Mouse (Mus musculus) cerebellum, postnatal 4 days (tissue): ENCODE results near the gene Slc25a26.
"Not testable (repeated sequence)": the region's sequence is repeated elsewhere in the genome, so short reads cannot be mapped to it uniquely, and the experiment has no call there.

Experiments used
- DNase-seq, 2 experiments: peaks; one replicate each; pipeline ENCODE4 v3.0.0; 2022; ENCODE audit warnings: low spot score in 2 of 2, mixed read lengths in 1 of 2

The Slc25a26 gene

DNA sequence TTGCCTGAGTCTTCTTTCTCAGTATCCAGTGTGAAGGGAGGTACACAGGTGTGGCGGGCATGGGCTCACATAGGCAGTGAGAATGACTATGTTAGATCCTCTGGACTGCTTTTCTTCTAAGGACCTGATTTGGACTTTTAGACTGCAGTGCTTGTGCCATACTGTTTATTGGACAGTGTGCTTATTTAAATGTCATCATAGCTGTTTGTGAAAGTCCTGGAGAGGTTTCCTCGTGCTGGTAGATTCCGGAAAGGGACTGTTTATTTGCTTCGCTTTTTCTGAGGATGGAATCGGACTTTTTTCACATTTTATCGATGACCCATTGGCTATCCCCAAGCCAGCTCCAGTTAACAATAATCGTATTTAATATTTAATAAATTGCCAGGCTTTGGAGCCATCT, 50.7 kb downstream of the Slc25a26 start:
- no peak for DNase-seq

DNA sequence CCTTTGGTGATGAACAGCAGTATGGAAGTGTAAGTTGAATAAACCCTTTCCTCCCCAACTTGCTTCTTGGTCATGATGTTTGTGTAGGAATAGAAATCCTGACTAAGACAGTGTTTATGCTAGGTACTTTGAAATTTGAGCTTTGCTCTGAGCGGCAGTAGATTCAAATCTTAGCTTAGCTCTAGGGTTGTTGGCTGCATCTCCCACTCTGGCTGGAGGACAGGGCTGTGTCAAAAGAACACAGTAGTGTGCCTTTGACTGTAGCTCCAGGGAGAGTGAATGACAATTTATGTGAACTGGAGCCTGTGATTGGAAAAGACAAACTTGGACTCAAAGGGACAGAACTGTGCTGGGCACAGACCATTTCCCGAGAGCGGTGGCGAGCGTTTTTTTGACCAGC, 53.0 kb downstream of the Slc25a26 start:
- DNase-seq, result no peak

DNA sequence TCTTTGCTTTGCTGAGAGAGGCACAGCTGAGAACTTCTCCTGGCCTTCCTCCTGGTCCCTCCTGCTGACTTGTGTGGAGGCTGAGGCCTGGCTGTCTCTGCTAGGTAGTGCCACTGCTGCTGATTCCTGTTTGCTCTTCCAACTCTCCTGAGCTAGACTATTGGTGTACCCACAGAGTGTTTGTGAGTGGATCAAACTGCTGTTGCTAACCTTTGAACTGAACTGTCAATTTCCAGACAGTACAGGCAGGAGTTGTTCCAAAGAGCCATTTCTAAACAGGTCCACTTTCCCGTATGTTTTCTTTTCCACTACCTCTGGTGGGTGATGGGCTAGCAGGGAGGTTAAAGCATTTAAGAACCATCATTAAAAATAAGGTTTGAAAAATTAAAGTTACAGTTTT, 58.5 kb downstream of the Slc25a26 start:
- DNase-seq, result not testable (repeated sequence)

DNA sequence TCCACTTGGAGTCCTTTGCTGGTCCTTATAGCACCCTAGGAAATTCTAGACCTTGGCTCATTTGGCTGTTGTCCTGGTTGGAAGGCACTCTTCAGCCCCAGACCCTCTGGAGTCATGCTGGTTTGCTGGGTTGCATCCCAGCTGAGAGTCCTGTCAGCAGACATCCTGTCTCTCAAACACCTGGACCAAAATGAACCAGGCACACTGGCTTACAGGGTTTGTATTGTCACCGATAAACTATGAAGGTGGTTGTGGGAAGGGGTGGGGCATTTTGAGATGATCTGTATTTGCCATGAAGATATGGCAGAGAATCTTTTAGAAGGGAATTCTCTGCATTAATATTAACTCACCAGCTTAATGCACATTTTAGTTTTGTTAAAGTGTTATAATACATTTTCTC, 60.8 kb downstream of the Slc25a26 start:
- DNase-seq, result no peak

DNA sequence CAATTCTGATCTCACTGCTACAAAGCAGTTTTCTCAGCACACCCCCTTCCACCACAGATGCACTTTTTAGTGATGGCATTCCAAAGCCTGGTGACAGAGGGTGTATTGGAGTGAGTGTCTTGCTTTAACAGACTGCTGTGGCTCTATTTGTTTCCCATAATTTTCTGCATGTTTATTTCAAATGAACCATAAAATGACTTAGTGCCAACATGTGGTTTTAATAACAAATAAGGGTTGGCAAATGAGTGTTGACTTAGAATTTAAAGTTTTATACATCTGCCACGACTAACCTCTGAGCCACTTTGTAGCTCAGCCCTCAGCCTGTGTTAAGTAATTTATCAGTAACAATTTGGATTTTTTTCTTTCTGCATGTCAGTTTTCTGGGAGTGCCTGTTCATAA, 61.2 kb downstream of the Slc25a26 start:
- no peak for DNase-seq

DNA sequence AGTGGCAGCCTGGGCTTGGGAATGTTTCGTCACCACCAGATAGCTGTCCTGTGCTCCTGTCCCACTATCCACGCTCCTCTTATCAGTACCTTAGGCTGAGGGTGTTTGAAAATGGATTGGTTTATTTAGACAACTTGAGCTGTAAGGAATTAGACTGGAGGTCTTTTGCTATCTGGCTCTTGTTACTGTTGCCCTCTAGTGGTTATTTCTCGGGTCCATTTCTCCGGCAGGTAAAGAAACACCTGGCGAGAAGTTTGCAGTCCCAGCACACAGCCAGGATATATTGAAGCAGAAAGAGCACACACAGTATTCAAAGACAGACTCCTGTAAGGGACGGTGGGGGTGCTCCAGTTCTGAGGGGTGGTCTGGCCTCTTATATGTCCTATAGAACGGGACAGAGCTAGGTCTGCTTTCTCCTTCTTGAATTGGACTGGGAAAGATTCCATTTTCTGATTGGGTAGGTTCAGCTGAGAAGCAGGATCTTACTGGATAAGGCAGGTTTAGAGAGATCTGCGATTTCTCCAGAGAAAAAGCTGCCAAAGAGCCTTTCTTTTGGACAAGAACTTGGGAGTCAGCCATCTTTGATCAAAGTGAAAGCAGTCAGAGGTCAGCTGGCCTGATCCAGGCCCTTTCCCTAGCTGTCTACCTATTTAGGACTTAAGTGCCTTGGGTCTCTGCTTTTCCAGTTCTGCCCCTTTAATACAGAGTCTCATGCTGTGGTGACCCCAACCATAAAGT, 63.2 kb downstream of the Slc25a26 start:
- no peak for DNase-seq

DNA sequence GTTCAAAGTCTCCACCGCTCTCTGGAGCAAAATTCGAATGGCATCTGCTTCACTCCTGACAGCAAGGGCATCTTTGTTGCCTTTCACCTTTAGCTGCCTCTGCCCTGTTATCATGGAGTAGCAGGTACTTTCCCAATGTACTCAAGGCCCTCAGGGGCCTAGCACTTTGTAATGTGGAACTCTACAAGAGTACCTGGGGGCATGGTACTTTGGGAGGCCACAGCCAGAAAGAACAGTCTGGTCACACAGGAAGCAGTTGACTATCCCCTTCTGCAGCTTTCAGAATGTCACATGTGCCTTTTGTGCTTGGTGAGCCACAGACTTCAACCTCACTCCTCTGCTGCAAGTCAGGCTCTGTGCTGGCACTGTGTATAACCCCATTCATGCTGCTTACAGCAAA, 65.6 kb downstream of the Slc25a26 start:
- no peak for DNase-seq

DNA sequence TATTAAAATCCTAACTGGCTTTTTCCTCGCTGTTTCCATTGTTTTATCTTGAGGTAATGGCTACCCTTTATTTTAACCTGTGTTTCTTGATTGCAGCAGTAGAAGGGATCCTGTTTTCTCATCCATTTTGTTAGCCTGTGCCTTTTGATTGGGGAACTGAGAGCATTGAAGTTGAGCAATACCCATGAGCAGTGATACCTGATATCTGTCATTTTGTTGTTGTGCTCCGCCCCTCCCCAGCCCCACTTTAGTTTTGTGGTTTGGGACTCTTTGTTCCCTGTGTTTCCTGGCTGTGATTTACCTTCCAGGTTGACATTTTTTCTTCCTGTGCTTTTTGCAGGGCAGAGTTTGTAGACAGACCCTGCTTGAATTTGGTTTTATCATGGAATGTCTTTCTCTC, 67.9 kb downstream of the Slc25a26 start:
- no peak for DNase-seq

DNA sequence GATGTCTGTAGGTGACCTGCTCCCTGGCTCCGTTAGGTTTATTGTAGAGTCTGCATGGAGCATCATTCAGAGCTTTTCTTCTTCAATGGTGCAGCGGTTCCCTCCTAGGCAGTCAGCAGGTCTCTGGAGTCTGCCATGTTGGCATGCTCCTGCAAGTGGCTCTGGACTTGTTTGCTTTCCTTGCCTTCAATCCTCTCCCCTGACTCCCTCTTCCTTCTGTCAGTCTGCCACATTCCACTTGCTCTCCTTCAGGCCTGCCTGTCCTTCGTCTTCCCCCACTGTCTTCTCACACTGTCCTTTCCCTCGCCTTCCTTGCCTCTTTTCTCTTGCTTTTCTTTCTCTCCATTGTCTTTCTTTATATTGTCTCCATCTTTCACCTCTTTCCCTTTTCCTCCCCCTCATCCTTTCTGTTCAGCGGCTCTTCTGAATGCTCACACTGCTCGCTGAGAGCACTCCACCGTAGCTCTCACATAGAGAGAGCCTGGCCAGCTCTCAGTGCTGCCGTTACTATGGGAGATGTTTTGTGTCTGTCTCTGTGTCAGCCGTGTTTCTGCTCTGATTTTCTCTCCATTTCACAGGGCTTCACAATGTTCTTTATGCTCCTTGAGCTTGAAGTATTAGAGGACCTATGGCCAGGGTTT, 75.5 kb downstream of the Slc25a26 start:
- no peak for DNase-seq

DNA sequence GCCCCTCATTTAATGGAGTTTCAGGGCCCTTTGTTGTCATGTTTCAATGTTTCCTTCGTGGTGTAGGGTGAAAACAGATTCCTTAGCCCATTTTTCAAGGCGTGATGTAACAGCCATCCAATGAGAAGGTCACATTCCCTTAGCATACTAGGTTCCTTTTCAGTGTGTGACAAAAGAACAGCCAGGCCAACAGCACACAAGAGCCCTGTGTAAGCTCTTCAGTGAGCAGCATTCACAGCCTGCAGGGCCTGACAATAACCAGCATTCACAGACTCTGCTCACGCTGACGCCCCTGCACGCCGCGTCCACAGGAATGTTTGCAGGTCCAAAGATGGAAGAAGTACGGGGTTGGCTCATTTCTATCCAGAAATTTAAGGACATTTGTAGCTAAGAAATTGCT, 77.9 kb downstream of the Slc25a26 start:
- no peak for DNase-seq

DNA sequence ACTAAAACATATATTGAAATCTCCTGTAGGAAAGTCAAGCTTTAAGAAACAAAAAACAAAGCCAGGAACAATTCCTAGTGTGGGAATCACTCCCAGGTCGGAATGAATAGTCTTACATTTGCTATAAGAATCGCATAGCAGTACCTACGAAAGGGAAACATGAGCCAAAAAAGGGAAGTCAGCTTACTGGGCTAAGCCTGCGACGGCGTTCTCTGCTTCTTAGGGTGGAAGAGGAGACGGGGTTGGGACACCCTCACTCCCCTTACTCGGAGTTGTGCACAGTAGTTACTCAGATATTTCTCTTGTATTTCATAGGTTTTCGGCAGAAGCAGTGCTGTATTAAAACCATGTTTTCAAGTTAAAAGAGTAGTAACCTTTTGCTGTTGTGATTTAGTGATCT, 81.9 kb downstream of the Slc25a26 start:
- DNase-seq, result no peak

DNA sequence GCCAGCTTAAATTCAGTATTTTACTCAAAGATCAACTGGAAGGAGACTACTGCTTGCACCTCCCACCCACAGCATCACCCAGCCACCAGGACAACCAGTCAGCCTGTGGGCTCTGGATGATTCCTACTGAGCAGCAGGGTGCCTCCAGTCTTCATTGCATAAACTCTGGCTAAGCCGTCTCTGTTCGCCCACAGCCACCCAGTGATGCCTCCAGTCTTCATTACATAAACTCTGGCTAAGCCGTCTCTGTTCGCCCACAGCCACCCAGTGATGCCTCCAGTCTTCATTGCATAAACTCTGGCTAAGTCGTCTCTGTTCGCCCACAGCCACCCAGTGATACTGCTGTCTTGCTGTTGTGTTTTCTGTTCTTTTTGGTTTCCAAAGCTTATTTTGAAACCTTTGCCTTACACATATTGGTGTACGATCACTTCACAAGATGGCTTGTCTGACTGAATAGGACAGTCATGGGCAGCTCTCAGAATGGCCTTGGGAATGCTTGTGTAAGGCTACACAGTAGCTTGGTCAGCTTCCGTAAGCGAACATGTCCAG, 84.1 kb downstream of the Slc25a26 start:
- no peak for DNase-seq

DNA sequence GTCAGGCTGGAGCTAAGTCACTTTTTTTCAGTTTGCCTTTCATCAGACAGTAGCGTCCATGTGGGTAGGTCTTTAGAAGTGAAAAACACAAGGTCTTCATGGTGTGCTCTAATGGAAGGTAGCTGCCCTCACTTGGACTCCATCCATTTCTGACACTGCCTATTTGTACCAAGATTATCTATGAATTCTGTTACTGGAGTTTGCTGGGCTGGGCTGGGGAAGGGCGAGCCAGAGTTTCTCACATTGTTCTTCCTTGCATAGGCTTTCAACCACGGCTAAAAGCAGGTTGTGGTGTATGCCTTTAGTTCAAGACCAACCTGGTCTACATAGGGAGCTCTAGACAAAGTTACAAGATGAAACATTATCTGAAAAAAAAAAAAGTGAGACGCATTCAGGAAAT, 84.8 kb downstream of the Slc25a26 start:
- DNase-seq, result no peak

DNA sequence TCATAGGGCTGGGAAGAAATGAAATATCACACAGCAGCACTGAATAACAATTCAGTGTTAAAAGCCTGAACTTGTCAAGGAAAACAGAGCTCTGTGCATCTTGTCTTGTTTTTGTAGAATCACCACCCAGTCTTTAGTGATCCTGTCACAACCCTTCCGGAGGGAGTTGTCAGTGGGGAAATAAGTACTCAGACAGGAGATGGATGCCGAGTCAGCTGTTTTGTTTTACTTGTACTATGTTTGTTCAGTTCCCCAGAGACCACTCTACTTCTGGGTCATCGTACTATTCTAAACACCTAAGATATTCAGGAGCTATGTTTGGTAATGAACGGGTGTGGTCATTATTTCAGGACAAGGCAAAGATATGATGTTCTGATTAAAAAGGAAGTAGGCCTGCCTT, 88.2 kb downstream of the Slc25a26 start:
- no peak for DNase-seq

DNA sequence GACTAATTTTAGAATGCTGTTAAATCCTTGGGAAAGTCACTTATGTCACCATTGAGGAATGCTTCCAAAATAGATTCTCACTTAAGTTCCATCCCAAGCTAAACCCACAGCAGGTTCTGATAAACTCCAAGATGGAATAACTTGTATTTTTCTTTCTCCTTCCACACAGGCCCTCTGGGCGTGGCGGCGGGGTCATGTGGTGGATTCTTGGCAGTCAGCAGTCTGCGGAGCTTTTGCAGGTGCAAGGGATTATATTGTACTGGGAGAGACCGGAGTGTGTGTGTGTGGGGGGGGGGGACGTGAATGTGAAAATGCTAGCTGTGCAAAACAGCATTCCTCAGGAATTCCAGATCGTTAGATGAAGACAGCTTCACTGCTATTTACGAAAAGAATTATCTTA, 92.1 kb downstream of the Slc25a26 start:
- DNase-seq, result no peak

DNA sequence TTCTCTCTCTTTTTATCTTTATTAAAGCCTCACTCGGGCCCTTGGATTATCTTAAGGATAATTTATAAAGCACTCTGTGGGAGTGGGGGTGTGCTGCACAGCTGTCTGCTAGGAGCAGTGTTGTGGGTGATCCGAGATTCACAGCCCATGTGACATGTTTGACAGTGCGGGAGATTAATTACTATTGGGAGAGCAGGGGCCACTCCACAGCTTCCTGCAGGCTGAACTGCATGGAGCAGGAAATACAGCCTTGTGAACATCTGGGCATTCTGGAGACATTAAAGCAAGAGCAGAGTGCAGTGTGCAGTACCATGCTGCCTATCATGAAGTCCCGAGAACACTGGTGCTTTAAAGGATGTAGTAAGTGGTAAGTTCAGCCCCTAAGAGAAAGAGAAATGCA, 92.6 kb downstream of the Slc25a26 start:
- DNase-seq, result no peak

DNA sequence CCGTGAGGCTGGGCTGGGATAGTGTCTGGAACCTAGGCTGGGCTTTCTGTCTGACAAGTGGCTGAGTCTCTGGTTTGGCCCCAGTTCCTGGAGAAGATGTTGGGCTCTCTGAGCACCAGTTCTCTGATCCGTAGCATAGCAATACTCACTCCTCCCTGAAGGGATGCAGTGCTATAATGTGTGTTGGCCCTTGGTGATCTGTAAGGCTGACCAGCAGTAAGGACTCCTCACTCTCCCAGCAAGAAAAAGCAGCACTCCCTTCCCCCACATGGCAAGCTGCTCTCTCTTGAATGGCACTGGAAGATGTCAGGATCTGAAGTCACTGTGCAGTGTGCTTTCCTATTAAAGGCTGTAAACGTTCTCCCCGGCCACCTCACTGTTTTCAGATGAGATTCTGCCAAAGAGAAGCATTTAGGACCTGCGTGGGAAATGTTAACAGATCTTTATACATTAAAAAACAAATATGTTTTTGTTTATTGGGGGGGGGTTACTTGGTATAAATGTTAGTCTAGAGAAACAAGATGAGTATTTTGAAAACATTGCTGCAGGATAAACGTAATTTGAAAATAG, 94.0 kb downstream of the Slc25a26 start:
- no peak for DNase-seq

DNA sequence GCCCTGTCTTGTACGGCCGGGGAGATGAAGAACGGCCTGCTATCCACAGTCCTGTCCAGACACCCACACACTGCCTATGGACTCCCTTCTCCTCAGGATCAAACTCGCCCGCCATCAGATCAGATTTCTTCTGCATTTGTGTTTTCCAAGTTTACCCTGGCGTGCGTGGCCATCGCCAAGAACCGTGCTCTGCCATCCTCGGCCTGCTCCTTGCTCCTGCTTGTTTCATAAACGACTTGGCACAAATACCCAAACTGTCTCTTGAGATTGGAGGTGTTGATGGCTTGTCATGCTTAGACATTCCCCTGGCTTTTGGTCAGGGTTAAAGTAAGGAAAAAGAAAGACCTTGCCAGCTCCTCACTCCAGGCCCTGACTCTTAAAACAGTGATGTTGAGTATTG, 94.6 kb downstream of the Slc25a26 start:
- peak in 1 of 2 experiments; percentile 14 for DNase-seq

DNA sequence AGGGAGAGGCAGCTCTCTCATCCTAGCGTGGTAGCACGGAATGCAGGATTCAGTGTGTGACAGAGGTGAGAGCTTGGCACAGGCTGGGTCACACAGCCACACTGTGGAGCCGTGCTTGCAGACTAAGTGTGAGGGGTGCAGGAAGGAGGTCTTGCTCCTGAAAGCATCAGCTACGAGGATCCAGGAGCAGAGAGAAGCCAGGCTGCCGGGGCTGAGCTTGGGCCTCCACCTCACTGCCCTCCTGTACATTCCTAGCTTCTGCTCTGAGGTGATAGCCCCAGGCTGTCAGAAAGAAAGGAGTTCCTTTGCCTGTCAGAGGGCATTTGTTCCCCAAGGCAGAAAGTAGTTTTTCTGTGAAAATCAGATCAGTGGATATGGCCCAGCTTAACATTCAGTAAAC, 95.1 kb downstream of the Slc25a26 start:
- DNase-seq, result peak in 1 of 2 experiments; percentile 11

DNA sequence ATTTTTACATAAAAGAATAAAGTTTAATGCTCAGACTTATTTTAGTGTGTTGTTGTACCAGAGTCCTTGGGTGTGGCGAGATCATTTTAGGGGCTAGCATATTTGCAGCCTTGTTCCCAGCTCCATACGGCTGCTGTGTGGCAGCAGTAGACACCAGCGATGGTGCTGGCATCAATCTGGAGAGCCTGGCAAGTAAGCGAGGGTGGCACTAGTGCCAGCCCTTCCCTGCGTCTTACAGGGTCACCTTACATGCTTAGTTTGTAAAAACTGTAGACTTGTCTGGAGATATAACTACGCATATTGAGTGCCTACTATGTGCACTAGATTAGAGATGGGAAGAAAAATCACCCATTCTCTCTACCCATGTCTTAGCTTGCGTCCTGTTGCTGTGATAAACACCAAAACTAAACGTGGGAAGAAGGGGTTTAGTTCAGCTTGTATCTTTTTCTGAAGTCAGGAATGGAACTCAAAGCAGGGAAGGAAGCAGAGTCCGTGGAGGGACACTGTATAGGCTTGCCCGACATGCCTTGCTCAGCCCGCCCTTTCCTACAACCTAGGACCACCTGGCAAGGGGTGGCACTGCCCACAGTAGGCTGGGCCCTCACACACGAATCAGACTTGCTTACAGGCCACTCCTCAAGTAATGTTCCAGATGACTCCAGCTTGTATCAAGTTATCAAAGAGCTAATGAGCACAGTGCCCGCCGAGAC, 96.1 kb downstream of the Slc25a26 start:
- peak in 1 of 2 experiments; percentile 13 for DNase-seq

DNA sequence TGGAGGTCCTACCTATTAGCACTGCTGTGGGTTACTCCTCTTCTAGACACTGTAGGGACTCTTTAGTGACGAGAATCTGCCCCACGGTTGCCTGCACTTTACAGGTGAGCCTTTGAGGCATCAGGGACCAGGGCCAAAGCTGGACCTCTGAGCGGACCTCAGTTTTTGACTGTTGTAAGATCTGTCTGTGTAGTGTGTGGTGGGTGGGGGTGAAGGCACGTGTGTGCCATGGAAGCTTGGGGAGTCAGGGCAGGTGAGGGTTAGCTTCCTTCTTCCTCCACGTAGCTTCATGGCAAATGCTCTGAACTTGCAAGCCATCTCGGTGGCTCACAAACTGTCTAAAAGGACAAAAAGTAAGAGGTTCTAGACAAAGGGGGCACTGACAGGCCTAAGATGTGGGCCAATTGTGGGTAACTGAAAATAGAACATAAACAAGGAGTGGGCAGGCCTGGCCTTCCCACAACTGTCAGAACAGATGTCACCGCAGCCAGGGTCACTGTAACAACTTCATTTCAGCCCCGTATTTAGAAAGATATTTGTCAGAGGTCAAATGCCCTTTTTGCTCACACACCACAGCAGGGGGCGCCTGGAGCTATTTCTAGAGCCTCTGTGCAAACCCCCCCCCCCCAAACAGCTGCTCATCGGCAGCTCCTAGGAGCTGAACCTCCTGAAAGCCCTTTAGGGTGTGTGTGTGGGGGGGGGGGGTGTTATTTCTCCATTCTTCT, 96.8 kb downstream of the Slc25a26 start:
- DNase-seq, result peak in 1 of 2 experiments; percentile 12

DNA sequence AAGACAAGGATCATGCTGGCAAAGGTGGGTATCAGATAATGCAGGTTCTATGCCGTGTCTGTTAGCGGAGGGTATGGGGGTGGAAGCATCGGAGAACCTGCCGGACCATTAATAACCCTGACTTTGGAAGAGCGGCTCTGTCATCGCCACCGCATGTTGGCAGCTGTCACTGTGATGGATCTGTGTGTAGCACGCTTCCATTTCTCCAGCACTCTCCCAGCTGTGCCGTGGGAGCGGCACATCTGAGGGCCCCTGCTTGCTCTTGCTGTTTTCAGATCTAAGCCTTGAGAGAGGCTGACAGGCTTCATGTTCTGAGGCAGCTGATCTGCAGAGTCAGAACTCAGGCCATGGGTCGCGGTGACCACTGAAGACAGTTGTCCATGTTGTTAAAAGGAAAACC, 98.3 kb downstream of the Slc25a26 start:
- no peak for DNase-seq
